Mouse (Mus musculus): ENCODE measurements around the gene 5730596B20Rik. TPM values are rescaled to one million over a fixed set of nuclear protein-coding genes. Genes with fewer than 3 reads are reported as not detected.

5730596B20Rik gene
- polyA plus RNA-seq (2011; ENCODE audit: insufficient read depth, insufficient read length, low read depth, missing spikeins), result not detected in 2 replicates

DNA sequence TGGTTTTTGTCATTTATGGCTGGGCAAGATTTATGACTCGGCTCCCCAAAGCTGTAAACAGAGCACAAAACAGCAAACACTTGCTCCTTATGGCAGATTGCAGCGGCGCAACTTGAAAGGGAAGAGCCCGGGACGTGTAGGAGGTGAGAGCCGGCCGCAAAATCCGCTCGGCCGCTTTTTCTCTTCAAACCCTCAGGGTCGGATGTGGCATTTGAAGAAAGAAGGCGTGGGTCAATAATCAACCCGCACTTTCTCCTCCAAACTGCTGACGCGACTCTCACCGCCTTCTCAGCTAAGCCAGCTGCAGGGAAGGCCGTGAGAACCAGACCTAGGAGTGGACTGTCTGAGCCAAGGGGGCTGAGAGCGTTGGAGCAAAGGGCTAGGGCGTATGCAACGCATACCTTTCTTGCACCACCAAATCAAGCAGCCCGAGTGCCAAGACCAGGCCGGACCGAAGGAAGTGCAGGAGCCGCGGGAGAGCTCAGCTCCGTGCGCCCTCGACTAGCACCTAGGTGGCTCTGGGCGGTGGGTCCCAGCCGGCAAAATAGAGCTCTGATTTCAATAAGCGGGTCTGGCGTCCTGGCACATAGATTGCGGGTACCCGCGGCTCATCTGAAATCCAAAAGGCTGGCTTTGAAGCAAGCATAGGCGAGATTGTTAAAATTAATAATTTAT lies at the start of gene 5730596B20Rik:
TSS of gene 5730596B20Rik (plus strand) at position 438 of the 675 bp plus-strand sequence.
- H3K27ac ChIP-seq (ENCODE audit: insufficient read depth, low read length), result no peak within 1 kb of the TSS
- H3K27me3 ChIP-seq (ENCODE audit: control insufficient read depth, insufficient read depth, low read length, poor library complexity, severe bottlenecking), result peaks cover 48% of the 10 kb centered on the region
- TF ChIP-seq POLR2A (IDR thresholded peaks at IDR 0.05; ENCODE audit: insufficient read depth, low read length) (no peak), EP300 (IDR thresholded peaks at IDR 0.05; ENCODE audit: insufficient read depth, low read depth, low read length) (no peak), CTCF (IDR thresholded peaks at IDR 0.05; ENCODE audit: low read depth, low read length) (no peak)
- no peaks in the 10 kb centered on the region for H3K4me1 ChIP-seq (ENCODE audit: control insufficient read depth, insufficient read depth, low read length)
- H3K36me3 ChIP-seq (ENCODE audit: control insufficient read depth, insufficient read depth, low read length, poor library complexity, severe bottlenecking), result no peaks in the 10 kb centered on the region
- H3K4me3 ChIP-seq (ENCODE audit: low read depth, low read length), result no peak within 1 kb of the TSS
- no peaks in the 10 kb centered on the region for H3K9me3 ChIP-seq (replicated peaks; ENCODE audit: control insufficient read depth, insufficient read depth, low read length, poor library complexity, severe bottlenecking)
- H3K9ac ChIP-seq (ENCODE audit: low read depth, poor library complexity, severe bottlenecking), result no peak within 1 kb of the TSS

- no peak overlapping the region for H3K27ac ChIP-seq (ENCODE audit: insufficient read depth, low read length)
- H3K4me1 ChIP-seq (ENCODE audit: control insufficient read depth, insufficient read depth, low read length), result no peaks in the 10 kb centered on the region
- H3K4me3 ChIP-seq (ENCODE audit: low read depth, low read length), result no peak overlapping the region
- H3K9me3 ChIP-seq (replicated peaks; ENCODE audit: control insufficient read depth, insufficient read depth, low read length, poor library complexity, severe bottlenecking), result no peaks in the 10 kb centered on the region
- no peaks in the 10 kb centered on the region for H3K27me3 ChIP-seq (ENCODE audit: control insufficient read depth, insufficient read depth, low read length, poor library complexity, severe bottlenecking)
- TF ChIP-seq POLR2A (IDR thresholded peaks at IDR 0.05; ENCODE audit: insufficient read depth, low read length) (no peak), EP300 (IDR thresholded peaks at IDR 0.05; ENCODE audit: insufficient read depth, low read depth, low read length) (no peak), CTCF (IDR thresholded peaks at IDR 0.05; ENCODE audit: low read depth, low read length) (no peak)
- H3K9ac ChIP-seq (ENCODE audit: low read depth, poor library complexity, severe bottlenecking), result no peak overlapping the region
- no peaks in the 10 kb centered on the region for H3K36me3 ChIP-seq (ENCODE audit: control insufficient read depth, insufficient read depth, low read length, poor library complexity, severe bottlenecking)
Measured at GRCm38 (mm10) chr6:52137841-52138535, 39.3 kb upstream of the 5730596B20Rik start.

- TF ChIP-seq CTCF (IDR thresholded peaks at IDR 0.05; ENCODE audit: low read depth, low read length) (no peak), EP300 (IDR thresholded peaks at IDR 0.05; ENCODE audit: insufficient read depth, low read depth, low read length) (no peak), POLR2A (IDR thresholded peaks at IDR 0.05; ENCODE audit: insufficient read depth, low read length) (no peak)
- H3K9ac ChIP-seq (ENCODE audit: low read depth, poor library complexity, severe bottlenecking), result no peak overlapping the region
- H3K4me3 ChIP-seq (ENCODE audit: low read depth, low read length), result no peak overlapping the region
- no peaks in the 10 kb centered on the region for H3K4me1 ChIP-seq (ENCODE audit: control insufficient read depth, insufficient read depth, low read length)
- no peaks in the 10 kb centered on the region for H3K27me3 ChIP-seq (ENCODE audit: control insufficient read depth, insufficient read depth, low read length, poor library complexity, severe bottlenecking)
- H3K9me3 ChIP-seq (replicated peaks; ENCODE audit: control insufficient read depth, insufficient read depth, low read length, poor library complexity, severe bottlenecking), result no peaks in the 10 kb centered on the region
- no peaks in the 10 kb centered on the region for H3K36me3 ChIP-seq (ENCODE audit: control insufficient read depth, insufficient read depth, low read length, poor library complexity, severe bottlenecking)
- H3K27ac ChIP-seq (ENCODE audit: insufficient read depth, low read length), result no peak overlapping the region
Measured at GRCm38 (mm10) chr6:52138576-52138975, 38.7 kb upstream of the 5730596B20Rik start.

GRCm38 (mm10) chr6:52139115-52139514 lies 38.2 kb upstream of the 5730596B20Rik start:
- Histone ChIP-seq H3K4me3 (ENCODE audit: low read depth, low read length) (no peak overlapping the region), H3K4me1 (ENCODE audit: control insufficient read depth, insufficient read depth, low read length) (no peaks in the 10 kb centered on the region), H3K9me3 (replicated peaks; ENCODE audit: control insufficient read depth, insufficient read depth, low read length, poor library complexity, severe bottlenecking) (no peaks in the 10 kb centered on the region), H3K27ac (ENCODE audit: insufficient read depth, low read length) (no peak overlapping the region), H3K36me3 (ENCODE audit: control insufficient read depth, insufficient read depth, low read length, poor library complexity, severe bottlenecking) (no peaks in the 10 kb centered on the region), H3K9ac (ENCODE audit: low read depth, poor library complexity, severe bottlenecking) (no peak overlapping the region), H3K27me3 (ENCODE audit: control insufficient read depth, insufficient read depth, low read length, poor library complexity, severe bottlenecking) (no peaks in the 10 kb centered on the region)
- TF ChIP-seq EP300 (IDR thresholded peaks at IDR 0.05; ENCODE audit: insufficient read depth, low read depth, low read length), result no peak
- TF ChIP-seq CTCF (IDR thresholded peaks at IDR 0.05; ENCODE audit: low read depth, low read length), result no peak
- TF ChIP-seq POLR2A (IDR thresholded peaks at IDR 0.05; ENCODE audit: insufficient read depth, low read length), result no peak

- TF ChIP-seq CTCF (IDR thresholded peaks at IDR 0.05; ENCODE audit: low read depth, low read length), result no peak
- no peak for TF ChIP-seq POLR2A (IDR thresholded peaks at IDR 0.05; ENCODE audit: insufficient read depth, low read length)
- TF ChIP-seq EP300 (IDR thresholded peaks at IDR 0.05; ENCODE audit: insufficient read depth, low read depth, low read length), result no peak
- no peak overlapping the region for H3K9ac ChIP-seq (ENCODE audit: low read depth, poor library complexity, severe bottlenecking)
- H3K4me1 ChIP-seq (ENCODE audit: control insufficient read depth, insufficient read depth, low read length), result no peaks in the 10 kb centered on the region
- no peaks in the 10 kb centered on the region for H3K36me3 ChIP-seq (ENCODE audit: control insufficient read depth, insufficient read depth, low read length, poor library complexity, severe bottlenecking)
- no peak overlapping the region for H3K27ac ChIP-seq (ENCODE audit: insufficient read depth, low read length)
- H3K4me3 ChIP-seq (ENCODE audit: low read depth, low read length), result no peak overlapping the region
- H3K9me3 ChIP-seq (replicated peaks; ENCODE audit: control insufficient read depth, insufficient read depth, low read length, poor library complexity, severe bottlenecking), result no peaks in the 10 kb centered on the region
- H3K27me3 ChIP-seq (ENCODE audit: control insufficient read depth, insufficient read depth, low read length, poor library complexity, severe bottlenecking), result peaks cover 20% of the 10 kb centered on the region
Measured at GRCm38 (mm10) chr6:52150401-52150966, 26.8 kb upstream of the 5730596B20Rik start.

Measured in ES-Bruce4 (cell line).